Mouse (Mus musculus) lung, postnatal 4 days (tissue): ENCODE data around the gene Wwox.

Experiments used
- DNase-seq, 2 experiments: peaks; one replicate each; pipeline ENCODE4 v3.0.0; 2021

Gene Wwox

GRCm38 (mm10) chr8:115058193-115058835, 618.9 kb downstream of the Wwox start:
- DNase-seq, result no peak

GRCm38 (mm10) chr8:115063623-115064022, 624.2 kb downstream of the Wwox start:
- no peak for DNase-seq

- DNase-seq, result no peak
These were observed 625.2 kb downstream of the Wwox start for GRCm38 (mm10) chr8:115064691-115065090.

- DNase-seq, result no peak
These were observed 625.9 kb downstream of the Wwox start for GRCm38 (mm10) chr8:115065386-115065785.

- DNase-seq, result no peak
These were observed 627.1 kb downstream of the Wwox start for GRCm38 (mm10) chr8:115066550-115067058.

- no peak for DNase-seq
These were observed 629.3 kb downstream of the Wwox start for GRCm38 (mm10) chr8:115068723-115069122.

- no peak for DNase-seq
These were observed 630.8 kb downstream of the Wwox start for GRCm38 (mm10) chr8:115070225-115070624.

GRCm38 (mm10) chr8:115071231-115071630, 631.8 kb downstream of the Wwox start:
- DNase-seq, result no peak

- DNase-seq, result no peak
These were observed 638.8 kb downstream of the Wwox start for GRCm38 (mm10) chr8:115078296-115078695.

- DNase-seq, result no peak
These were observed 642.1 kb downstream of the Wwox start for GRCm38 (mm10) chr8:115081302-115082207.

- no peak for DNase-seq
These were observed 648.7 kb downstream of the Wwox start for GRCm38 (mm10) chr8:115088162-115088561.

- peak; percentile 14 to 65 for DNase-seq
These were observed 650.3 kb downstream of the Wwox start for GRCm38 (mm10) chr8:115089744-115090143.

GRCm38 (mm10) chr8:115090202-115090601, 650.7 kb downstream of the Wwox start:
- DNase-seq, result no peak

GRCm38 (mm10) chr8:115095548-115095947, 656.1 kb downstream of the Wwox start:
- DNase-seq, result peak in 1 of 2 experiments; percentile 36

- DNase-seq, result peak in 1 of 2 experiments; percentile 25
These were observed 658.6 kb downstream of the Wwox start for GRCm38 (mm10) chr8:115097988-115098562.

- DNase-seq, result no peak
These were observed 669.9 kb downstream of the Wwox start for GRCm38 (mm10) chr8:115109309-115109708.

- DNase-seq, result peak in 1 of 2 experiments; percentile 14
These were observed 671.0 kb downstream of the Wwox start for GRCm38 (mm10) chr8:115110423-115110822.

- no peak for DNase-seq
These were observed 672.6 kb downstream of the Wwox start for GRCm38 (mm10) chr8:115112062-115112461.

- DNase-seq, result no peak
These were observed 675.0 kb downstream of the Wwox start for GRCm38 (mm10) chr8:115114498-115114897.

GRCm38 (mm10) chr8:115126081-115126480, 686.6 kb downstream of the Wwox start:
- no peak for DNase-seq

GRCm38 (mm10) chr8:115126674-115127073, 687.2 kb downstream of the Wwox start:
- no peak for DNase-seq

- DNase-seq, result no peak
These were observed 689.9 kb downstream of the Wwox start for GRCm38 (mm10) chr8:115129307-115129706.

- DNase-seq, result no peak
These were observed 693.7 kb downstream of the Wwox start for GRCm38 (mm10) chr8:115133119-115133518.
